Mouse (Mus musculus) ES-Bruce4 (cell line): ENCODE measurements around the gene Tmem54.

Experiments
- CTCF ChIP-seq: IDR thresholded peaks from one replicate; pipeline ENCODE4 v1.8.1; 2011; ENCODE audit warnings: low read depth, low read length
- EP300 ChIP-seq: IDR thresholded peaks from 2 replicates; pipeline ENCODE4 v1.6.1; 2011; ENCODE audit warnings: low read depth, low read length; ENCODE audit not compliant: insufficient read depth

DNA sequence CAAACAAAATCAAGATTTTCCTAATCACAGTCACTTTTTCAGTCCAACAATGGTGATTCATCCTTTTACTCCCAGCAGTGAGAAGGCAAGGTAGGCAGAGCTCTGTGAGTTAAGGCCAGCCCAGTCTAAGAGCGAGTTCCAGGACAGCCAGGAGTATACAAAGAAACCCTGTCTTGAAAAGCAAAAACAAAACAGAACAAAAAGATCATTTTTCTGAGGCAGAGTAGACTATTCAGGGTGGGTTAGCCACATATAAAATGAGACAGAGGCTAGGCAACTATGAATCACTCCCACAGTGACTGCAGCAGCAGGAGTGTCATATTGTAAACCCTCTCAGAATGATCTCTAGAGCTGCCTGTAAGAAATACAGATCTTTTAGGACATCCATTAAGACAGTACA is 44.0 kb downstream of the Tmem54 start:
- TF ChIP-seq CTCF (no peak), EP300 (no peak)
